Mouse (Mus musculus) forebrain, postnatal 0 days (tissue): ENCODE data around the gene Muc13. TPM values are rescaled to one million over a fixed set of nuclear protein-coding genes. Genes with fewer than 3 reads are reported as not detected.
A peak's percentile ranks its signal among the peaks of the same experiment; 100 is the strongest.

Experiments used
- ATAC-seq: fragments of 200-750 bp; cut with Nextera tagmentation; 2 replicates; pipeline ENCODE4 v1.8.0; 2017; ENCODE audit warnings: mild to moderate bottlenecking, moderate library complexity
- DNase-seq: peaks from one replicate; pipeline ENCODE4 v3.0.0-alpha.2; 2015
- H3K27ac ChIP-seq: fragments of 300-500 bp; sonication (generic); 2 replicates; pipeline ENCODE4 v1.5.1; 2014; ENCODE audit warnings: low read depth, mild to moderate bottlenecking, antibody characterized with exemption, low read length, moderate library complexity, mixed read lengths
- H3K27me3 ChIP-seq: fragments of 300-500 bp; sonication (generic); 2 replicates; pipeline ENCODE4 v1.6.1; 2014; ENCODE audit warnings: mild to moderate bottlenecking, low read length, mixed read lengths; ENCODE audit not compliant: insufficient read depth
- H3K36me3 ChIP-seq: fragments of 300-500 bp; sonication (generic); 2 replicates; pipeline ENCODE4 v1.6.1; 2014; ENCODE audit warnings: mild to moderate bottlenecking, moderate library complexity; ENCODE audit not compliant: insufficient read depth
- H3K4me1 ChIP-seq: fragments of 300-500 bp; sonication (generic); 2 replicates; pipeline ENCODE4 v1.6.1; 2014; ENCODE audit warnings: antibody characterized with exemption; ENCODE audit not compliant: insufficient read depth
- H3K4me2 ChIP-seq: fragments of 300-500 bp; sonication (generic); 2 replicates; pipeline ENCODE4 v1.6.1; 2014; ENCODE audit warnings: low read depth, mild to moderate bottlenecking, moderate library complexity
- H3K4me3 ChIP-seq: fragments of 300-500 bp; sonication (generic); 2 replicates; pipeline ENCODE4 v1.5.1; 2014; ENCODE audit warnings: low read depth, low read length, mixed read lengths
- H3K9ac ChIP-seq: fragments of 300-500 bp; sonication (generic); 2 replicates; pipeline ENCODE4 v1.6.1; 2014; ENCODE audit warnings: mild to moderate bottlenecking
- H3K9me3 ChIP-seq: fragments of 300-500 bp; sonication (generic); 2 replicates; pipeline ENCODE4 v1.6.1; 2016; ENCODE audit warnings: low read length
- CTCF ChIP-seq: sonication (generic); IDR thresholded peaks from 2 replicates; pipeline ENCODE4 v1.5.1; 2016; ENCODE audit warnings: antibody characterized with exemption, control low read depth, low read depth
- WGBS: fragments of 180-500 bp; shearing (Covaris S2); extraction: QIAGEN DNeasy Blood & Tissue Kit; methylation state at CpG from one replicate; pipeline ENCODE4 v1.1.7; 2014; 5-methylcytosine and 5-hydroxymethylcytosine counted together
- polyA plus RNA-seq: library from polyadenylated mRNA; unstranded; fragments of >200 nt; fragmentation: Nextera tagmentation; extraction: Ambion mirVana; gene quantifications from 2 replicates; pipeline ENCODE4 v1.2.1, GENCODE M21; 2015
- total RNA-seq: library from RNA; depleted of rRNA; stranded (reverse); fragments of >200 nt; gene quantifications from 2 replicates; pipeline ENCODE4 v1.2.3, GENCODE M21; 2014

Gene Muc13
- total and polyA plus RNA-seq, 2 experiments from 2014 or later: not detected

DNA sequence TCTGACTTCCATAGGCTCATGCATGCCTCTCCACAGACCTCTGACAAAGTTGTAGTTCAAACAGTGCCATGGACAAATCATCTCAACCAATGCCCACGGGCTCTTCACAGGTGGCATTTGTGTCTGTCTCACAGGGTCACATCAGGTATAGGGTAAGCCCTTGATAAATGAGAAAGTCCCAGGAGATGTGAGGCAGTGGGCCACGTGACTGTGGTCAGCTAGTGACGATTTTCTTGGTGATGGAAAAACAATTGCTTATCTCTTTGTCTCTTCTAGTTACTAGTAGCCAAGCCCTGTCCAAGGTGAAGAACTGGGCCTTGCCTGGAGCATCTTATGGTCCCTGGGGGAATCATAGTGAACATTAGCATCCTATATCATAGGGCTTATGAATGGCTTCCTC, 2.9 kb downstream of the Muc13 start:
- no peak for ATAC-seq
- 88% methylated on average over 3 of the region's 3 CpGs for WGBS

DNA sequence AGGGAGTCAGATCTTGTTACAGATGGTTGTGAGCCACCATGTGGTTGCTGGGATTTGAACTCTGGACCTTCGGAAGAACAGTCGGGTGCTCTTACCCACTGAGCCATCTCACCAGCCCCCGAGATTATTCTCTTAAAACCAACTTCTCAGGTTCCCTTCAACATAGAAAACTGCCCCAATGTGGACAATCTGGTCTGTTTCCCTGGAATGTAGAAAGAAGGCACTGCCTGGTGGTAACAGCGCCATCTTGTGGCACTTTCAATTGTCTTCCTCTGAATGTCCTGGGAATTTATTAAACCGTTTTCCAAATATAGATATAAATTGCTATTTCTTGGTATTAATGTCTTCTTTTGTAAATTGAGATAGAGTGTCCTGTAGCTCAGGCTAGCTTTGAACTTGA, 4.0 kb downstream of the Muc13 start:
- peak; percentile 72 for TF ChIP-seq CTCF
- Histone ChIP-seq H3K4me2 (no peak overlapping the region), H3K27ac (no peak overlapping the region), H3K4me3 (no peak overlapping the region), H3K36me3 (no peaks in the 10 kb centered on the region), H3K4me1 (no peaks in the 10 kb centered on the region), H3K27me3 (no peaks in the 10 kb centered on the region), H3K9me3 (no peaks in the 10 kb centered on the region), H3K9ac (no peak overlapping the region)
- ATAC-seq (no peak), DNase-seq (peak; percentile 63)
- 43% methylated on average over 5 of the region's 5 CpGs for WGBS

More for the DNA sequence above, 2.9 kb downstream of the Muc13 start:
- no peak for DNase-seq
- H3K4me2 ChIP-seq: no peak overlapping the region
- H3K9me3 ChIP-seq: no peaks in the 10 kb centered on the region
- H3K27me3 ChIP-seq: no peaks in the 10 kb centered on the region
- no peak overlapping the region for H3K27ac ChIP-seq
- no peak for TF ChIP-seq CTCF
- H3K36me3 ChIP-seq: no peaks in the 10 kb centered on the region
- H3K4me1 ChIP-seq: no peaks in the 10 kb centered on the region
- no peak overlapping the region for H3K9ac ChIP-seq
- no peak overlapping the region for H3K4me3 ChIP-seq

DNA sequence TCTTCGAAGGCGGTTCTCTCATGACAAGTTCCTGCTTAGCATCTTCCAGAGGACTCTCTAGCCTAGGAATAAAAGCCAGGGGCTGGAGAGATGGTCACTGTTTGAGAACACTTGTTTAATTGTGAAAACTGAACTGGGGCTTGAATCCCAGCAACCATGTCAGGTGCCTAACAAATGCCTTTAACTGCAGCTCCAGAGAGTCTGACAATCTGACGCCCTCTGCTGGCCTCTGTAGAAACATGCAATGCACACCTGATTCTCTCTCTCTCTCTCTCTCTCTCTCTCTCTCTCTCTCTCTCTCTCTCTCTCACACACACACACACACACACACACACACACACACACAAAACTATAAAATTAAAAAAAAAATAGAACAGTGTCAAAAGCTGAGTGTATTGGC, 16.2 kb downstream of the Muc13 start:
- Histone ChIP-seq H3K4me1 (no peaks in the 10 kb centered on the region), H3K36me3 (no peaks in the 10 kb centered on the region), H3K9ac (no peak overlapping the region), H3K9me3 (no peaks in the 10 kb centered on the region), H3K27ac (no peak overlapping the region), H3K27me3 (no peaks in the 10 kb centered on the region), H3K4me3 (no peak overlapping the region), H3K4me2 (no peak overlapping the region)
- no peak for ATAC-seq
- WGBS: 74% methylated on average over 3 of the region's 3 CpGs
- DNase-seq: no peak
- peak; percentile 46 for TF ChIP-seq CTCF

DNA sequence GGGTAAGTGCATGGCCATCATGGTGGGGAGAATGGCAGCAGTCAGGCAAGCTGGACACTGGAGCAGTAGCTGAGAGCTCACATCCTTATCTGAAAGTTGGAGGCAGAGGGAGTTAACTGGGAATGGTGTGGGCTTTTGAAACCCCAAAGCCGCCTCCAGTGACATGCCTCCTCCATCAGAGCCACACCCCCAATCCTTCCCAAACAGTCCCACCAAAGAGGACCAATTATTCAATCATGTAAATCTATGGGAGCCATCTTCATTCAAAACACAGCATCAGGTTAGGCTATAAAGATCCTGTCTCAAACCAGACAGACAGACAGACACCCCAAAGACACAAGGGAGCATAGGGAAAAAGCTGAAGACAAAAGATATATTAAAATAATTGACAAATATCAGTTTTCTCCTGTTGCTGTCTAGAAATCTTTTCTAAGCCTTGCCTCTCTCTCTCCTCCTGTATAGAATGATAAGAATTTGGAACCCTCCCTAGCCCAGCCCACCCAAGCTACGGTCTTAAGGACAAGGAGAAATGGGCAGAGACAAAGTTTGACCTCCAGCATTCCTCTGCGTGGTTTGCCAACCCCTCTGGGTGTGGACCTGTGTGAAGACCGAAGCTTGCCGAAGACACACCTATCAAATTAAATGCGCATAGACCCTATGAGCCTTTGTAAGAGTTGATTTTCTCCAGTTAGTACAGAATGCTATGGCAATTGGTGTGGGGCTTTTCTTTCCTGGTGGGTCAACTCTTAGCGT, 24.8 kb downstream of the Muc13 start:
- no peaks in the 10 kb centered on the region for H3K9me3 ChIP-seq
- ATAC-seq (no peak), DNase-seq (no peak)
- no peaks in the 10 kb centered on the region for H3K4me1 ChIP-seq
- no peak overlapping the region for H3K9ac ChIP-seq
- no peak overlapping the region for H3K27ac ChIP-seq
- H3K27me3 ChIP-seq: no peaks in the 10 kb centered on the region
- H3K36me3 ChIP-seq: no peaks in the 10 kb centered on the region
- WGBS: 91% methylated on average over 7 of the region's 7 CpGs
- H3K4me3 ChIP-seq: no peak overlapping the region
- no peak overlapping the region for H3K4me2 ChIP-seq
- TF ChIP-seq CTCF: no peak

DNA sequence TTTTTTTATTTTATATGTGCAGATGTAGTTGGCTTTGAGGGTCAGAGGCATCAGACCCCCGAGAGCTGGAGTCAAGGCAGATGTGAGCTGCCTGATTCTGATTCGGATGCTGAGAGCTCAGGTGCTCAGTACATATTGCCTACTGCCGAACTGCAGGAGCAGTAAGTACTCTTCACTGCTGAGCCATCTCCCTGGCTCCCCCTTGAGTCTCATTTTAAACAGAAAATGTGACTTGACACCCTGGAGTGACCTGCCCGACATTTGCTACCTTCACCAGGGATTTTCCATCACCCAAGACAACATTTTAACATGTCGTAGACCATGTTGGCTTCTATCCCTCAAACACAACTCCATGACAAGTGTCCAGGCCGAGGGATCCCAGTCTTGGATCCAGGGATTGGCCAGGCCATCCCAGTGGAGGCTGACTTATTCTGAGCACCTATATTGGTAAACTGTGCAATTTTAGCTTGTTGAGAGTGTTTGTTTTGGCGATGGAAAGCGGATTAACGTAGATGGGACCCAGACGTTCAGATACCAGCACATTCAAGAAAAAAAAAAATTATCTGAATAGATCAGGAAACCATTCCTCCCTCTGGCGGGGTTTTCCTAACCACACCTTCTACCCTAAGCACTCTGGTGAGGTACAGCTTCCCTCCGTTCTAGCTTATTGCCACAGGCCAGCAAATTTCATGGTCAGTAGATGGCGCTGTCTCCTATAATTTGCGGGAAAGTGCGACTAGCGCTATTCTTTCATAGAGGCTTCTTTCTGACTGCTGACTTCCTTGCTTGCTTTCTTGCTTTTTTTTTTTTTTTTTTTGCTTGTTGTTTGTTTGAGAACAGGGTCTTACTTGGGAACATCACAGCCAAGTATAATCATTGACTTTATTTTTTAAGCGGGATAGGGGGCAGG, 26.7 kb downstream of the Muc13 start:
- peak; percentile 95 for DNase-seq
- H3K9me3 ChIP-seq: no peaks in the 10 kb centered on the region
- TF ChIP-seq CTCF: peak; percentile 96
- H3K4me3 ChIP-seq: no peak overlapping the region
- no peaks in the 10 kb centered on the region for H3K27me3 ChIP-seq
- no peak overlapping the region for H3K4me2 ChIP-seq
- WGBS: 22% methylated on average over 17 of the region's 17 CpGs
- peak; percentile 82 for ATAC-seq
- no peak overlapping the region for H3K27ac ChIP-seq
- no peaks in the 10 kb centered on the region for H3K36me3 ChIP-seq
- H3K4me1 ChIP-seq: no peaks in the 10 kb centered on the region
- H3K9ac ChIP-seq: no peak overlapping the region

DNA sequence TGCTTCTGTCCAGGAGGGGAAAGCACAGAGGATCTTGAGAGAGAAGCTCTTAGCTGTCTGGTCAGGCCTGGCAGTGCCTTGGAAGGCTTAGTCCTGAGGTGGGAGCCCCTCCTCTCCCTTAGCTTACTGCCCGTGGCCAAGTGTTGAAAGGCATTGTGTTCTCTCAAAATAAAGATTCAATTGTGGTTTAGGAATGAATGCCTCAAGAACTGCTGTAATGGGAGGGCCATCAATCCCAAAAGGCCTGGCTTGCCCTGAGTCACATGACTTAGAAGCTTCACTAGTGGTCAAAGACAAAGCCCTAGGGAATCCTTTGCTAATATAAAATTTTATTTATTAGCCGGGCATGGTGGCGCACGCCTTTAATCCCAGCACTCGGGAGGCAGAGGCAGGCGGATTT, 30.8 kb downstream of the Muc13 start:
- H3K27ac ChIP-seq: no peak overlapping the region
- DNase-seq: no peak
- no peak overlapping the region for H3K4me3 ChIP-seq
- no peak overlapping the region for H3K9ac ChIP-seq
- no peaks in the 10 kb centered on the region for H3K4me1 ChIP-seq
- no peak for ATAC-seq
- no peaks in the 10 kb centered on the region for H3K27me3 ChIP-seq
- no peak overlapping the region for H3K4me2 ChIP-seq
- 83% methylated on average over 6 of the region's 6 CpGs for WGBS
- H3K9me3 ChIP-seq: no peaks in the 10 kb centered on the region
- no peak for TF ChIP-seq CTCF
- H3K36me3 ChIP-seq: no peaks in the 10 kb centered on the region

DNA sequence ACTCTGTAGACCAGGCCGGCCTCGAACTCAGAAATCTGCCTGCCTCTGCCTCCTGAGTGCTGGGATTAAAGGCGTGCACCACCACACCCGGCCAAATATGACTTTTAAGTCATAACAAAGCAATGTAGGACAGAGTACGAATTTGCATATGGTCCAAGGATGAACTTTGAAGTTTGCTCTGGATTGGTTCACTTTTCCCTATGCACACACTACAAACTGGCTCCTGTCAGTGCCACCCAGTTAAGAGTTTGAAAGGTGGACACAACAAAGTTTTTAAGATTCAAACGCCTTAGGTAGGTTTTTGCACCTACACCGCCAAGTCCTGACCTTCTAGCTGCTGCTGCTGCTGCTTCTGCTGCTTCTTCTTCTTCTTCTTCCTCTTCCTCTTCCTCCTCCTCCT, 34.7 kb downstream of the Muc13 start:
- ATAC-seq: no peak
- no peak for TF ChIP-seq CTCF
- DNase-seq: no peak
- no peak overlapping the region for H3K27ac ChIP-seq
- H3K27me3 ChIP-seq: peaks cover 11% of the 10 kb centered on the region
- H3K4me1 ChIP-seq: no peaks in the 10 kb centered on the region; the same call in 1 of the 2 replicates
- H3K4me3 ChIP-seq: no peak overlapping the region
- WGBS: 86% methylated on average over 7 of the region's 7 CpGs
- no peaks in the 10 kb centered on the region for H3K9me3 ChIP-seq
- no peak overlapping the region for H3K4me2 ChIP-seq
- H3K9ac ChIP-seq: no peak overlapping the region
- no peaks in the 10 kb centered on the region for H3K36me3 ChIP-seq
